Mouse (Mus musculus): Measurements from ENCODE around the gene Tesk1. TPM values are rescaled to one million over a fixed set of nuclear protein-coding genes. Genes with fewer than 3 reads are reported as not detected.

Tesk1 gene
- polyA plus RNA-seq, 1 experiment from 2014 or later: 8.0 TPM

DNA sequence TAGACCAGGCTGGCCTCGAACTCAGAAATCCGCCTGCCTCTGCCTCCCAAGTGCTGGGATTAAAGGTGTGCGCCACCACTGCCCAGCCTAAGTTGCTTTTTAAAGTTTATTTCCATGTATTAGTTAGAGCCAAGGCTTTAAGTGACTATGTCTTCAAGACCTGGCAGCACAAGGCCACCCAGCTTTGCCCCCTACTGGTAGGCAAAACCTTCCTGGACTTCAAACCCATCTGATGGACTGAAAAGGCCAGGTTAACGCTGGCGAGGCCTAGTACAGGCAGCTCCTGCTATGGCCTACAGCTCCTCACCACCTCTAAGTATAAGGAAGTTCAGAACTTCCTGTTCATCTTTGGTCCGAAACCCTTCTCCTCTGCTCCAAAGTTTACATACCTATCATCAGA lies 34.9 kb downstream of the Tesk1 start:
- no peak for TF ChIP-seq EP300 (IDR thresholded peaks at IDR 0.05)
- TF ChIP-seq CTCF (IDR thresholded peaks at IDR 0.05): peak; percentile 37

DNA sequence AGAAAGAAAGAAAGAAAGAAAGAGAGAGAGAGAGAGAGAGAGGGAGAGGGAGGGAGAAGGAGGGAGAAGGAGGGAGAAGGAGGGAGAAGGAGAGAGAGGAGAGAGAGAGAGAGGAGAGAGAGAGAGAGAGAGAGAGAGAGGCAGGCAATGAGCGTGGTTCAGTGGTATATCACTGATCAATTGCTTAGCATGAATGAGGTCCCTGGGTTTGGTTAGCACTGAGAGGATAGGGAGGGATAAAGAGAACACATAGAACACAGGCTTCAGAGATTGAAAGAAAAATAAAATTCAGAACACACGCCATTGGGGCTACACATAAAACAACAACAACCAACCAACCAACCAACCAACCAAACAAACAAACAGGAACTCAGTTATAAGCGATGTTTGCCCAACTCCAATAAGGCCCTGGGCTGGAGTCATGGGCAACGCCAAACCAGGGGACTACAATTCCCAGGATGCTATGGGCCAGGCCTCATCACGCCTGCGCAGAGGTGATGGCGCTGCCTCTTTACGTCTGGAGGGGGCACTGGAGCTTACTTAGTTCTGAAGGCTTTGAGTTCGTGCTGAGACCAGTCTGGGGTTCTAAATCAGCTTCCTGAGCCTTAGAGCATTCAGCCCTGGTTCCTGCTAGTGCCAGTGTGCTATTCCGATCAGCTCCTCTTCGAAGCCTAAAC lies 36.3 kb downstream of the Tesk1 start:
- peak; percentile 97 for DNase-seq (ENCODE audit: low spot score)
- peak overlapping the region; percentile 24; the same call in 1 of the 2 replicates for H3K4me3 ChIP-seq (ENCODE audit: low read depth, low read length)
- H3K4me2 ChIP-seq (replicated peaks; ENCODE audit: low read depth, low read length): peak overlapping the region; percentile 52
- no peaks in the 10 kb centered on the region for H3K36me3 ChIP-seq (ENCODE audit: insufficient read depth, low read length)
- H3K27ac ChIP-seq (ENCODE audit: low read length): peak overlapping the region; percentile 62
- 12% methylated on average over 11 of the region's 11 CpGs for WGBS
- H3K9ac ChIP-seq (replicated peaks; ENCODE audit: low read depth): no peak overlapping the region
- peak; percentile 98 for ATAC-seq
- TF ChIP-seq CTCF (IDR thresholded peaks at IDR 0.05) (peak; percentile 78), EP300 (IDR thresholded peaks at IDR 0.05) (no peak)
- no peaks in the 10 kb centered on the region for H3K27me3 ChIP-seq (replicated peaks; ENCODE audit: insufficient read depth, low read length)
- peaks cover 3% of the 10 kb centered on the region; the same call in 1 of the 2 replicates for H3K4me1 ChIP-seq (ENCODE audit: insufficient read depth, low read depth, low read length)
- no peaks in the 10 kb centered on the region for H3K9me3 ChIP-seq (ENCODE audit: low read length)

More for the DNA sequence above, 34.9 kb downstream of the Tesk1 start:
- ATAC-seq (no peak), DNase-seq (ENCODE audit: low spot score) (no peak)
- H3K9me3 ChIP-seq (ENCODE audit: low read length): no peaks in the 10 kb centered on the region
- H3K4me1 ChIP-seq (ENCODE audit: insufficient read depth, low read depth, low read length): peaks cover 3% of the 10 kb centered on the region; the same call in 1 of the 2 replicates
- 84% methylated on average over 6 of the region's 6 CpGs for WGBS
- no peak overlapping the region for H3K27ac ChIP-seq (ENCODE audit: low read length)
- no peak overlapping the region for H3K4me2 ChIP-seq (replicated peaks; ENCODE audit: low read depth, low read length)
- H3K36me3 ChIP-seq (ENCODE audit: insufficient read depth, low read length): no peaks in the 10 kb centered on the region
- H3K9ac ChIP-seq (replicated peaks; ENCODE audit: low read depth): no peak overlapping the region
- H3K4me3 ChIP-seq (ENCODE audit: low read depth, low read length): no peak overlapping the region
- H3K27me3 ChIP-seq (replicated peaks; ENCODE audit: insufficient read depth, low read length): no peaks in the 10 kb centered on the region

DNA sequence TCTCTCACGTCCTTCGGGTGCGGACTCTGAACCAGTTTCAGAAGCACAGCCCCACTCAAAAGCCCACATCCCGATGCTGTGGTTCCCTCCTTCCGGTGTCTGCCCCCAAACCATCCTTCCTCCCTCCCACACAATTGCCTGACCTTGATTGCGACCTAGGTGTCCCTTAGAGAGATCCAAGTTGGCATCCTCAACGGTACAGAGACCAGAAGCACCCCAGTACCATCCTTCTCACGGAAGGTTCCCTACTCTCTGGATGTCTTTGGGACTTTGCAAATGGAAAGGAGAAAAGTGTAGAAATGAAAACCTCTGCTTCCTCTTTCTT lies 36.8 kb downstream of the Tesk1 start:
- Histone ChIP-seq H3K9ac (replicated peaks; ENCODE audit: low read depth) (no peak overlapping the region), H3K4me3 (ENCODE audit: low read depth, low read length) (peak overlapping the region; percentile 24; the same call in 1 of the 2 replicates), H3K4me2 (replicated peaks; ENCODE audit: low read depth, low read length) (peak overlapping the region; percentile 52), H3K4me1 (ENCODE audit: insufficient read depth, low read depth, low read length) (peaks cover 3% of the 10 kb centered on the region; the same call in 1 of the 2 replicates), H3K36me3 (ENCODE audit: insufficient read depth, low read length) (no peaks in the 10 kb centered on the region), H3K9me3 (ENCODE audit: low read length) (no peaks in the 10 kb centered on the region), H3K27ac (ENCODE audit: low read length) (peak overlapping the region; percentile 62), H3K27me3 (replicated peaks; ENCODE audit: insufficient read depth, low read length) (no peaks in the 10 kb centered on the region)
- TF ChIP-seq CTCF (IDR thresholded peaks at IDR 0.05): no peak
- no peak for TF ChIP-seq EP300 (IDR thresholded peaks at IDR 0.05)
- ATAC-seq: peak; percentile 3; the same call in 1 of the 2 replicates
- DNase-seq (ENCODE audit: low spot score): no peak
- 44% methylated on average over 8 of the region's 8 CpGs for WGBS

DNA sequence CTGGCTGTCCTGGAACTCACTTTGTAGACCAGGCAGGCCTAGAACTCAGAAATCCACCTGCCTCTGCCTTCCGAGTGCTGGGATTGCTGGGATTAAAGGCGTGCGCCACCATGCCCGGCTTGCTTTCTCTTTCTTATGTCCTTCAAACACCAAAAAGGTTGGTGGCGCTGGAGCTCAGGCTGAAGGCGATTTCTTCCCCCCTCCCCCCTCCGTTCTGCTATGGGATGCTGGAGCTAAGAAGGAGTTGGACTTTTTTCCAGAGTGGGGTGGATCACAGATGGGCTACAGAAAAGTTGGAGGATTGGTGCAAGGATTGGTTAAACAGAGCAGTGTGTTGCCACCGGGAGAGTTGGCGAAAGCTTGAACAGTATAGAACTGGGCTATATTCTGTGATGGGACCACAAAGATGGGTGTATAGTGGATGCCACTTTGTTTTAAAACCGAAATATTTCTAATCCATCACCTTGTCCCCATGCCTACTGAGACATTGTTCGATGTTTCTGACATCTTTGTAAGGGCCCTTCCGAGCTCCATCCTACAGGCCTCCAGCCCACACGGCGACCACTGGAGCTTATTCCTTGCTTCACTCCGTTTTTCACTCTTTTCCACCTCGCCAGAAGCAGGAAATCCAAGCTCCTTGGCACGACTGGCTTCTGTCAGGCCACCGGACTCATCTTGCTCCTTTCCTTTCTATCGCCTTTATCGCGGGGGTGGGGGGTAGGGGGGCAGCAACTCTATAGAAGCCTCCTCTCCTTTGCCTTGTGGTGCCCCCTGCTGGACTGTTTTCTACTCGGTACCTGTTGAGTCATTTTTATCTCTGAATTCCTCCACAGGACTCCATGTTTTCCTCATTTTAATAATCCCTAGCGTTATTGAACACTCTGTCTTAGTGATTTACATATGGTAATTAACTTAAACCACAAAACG lies 37.4 kb downstream of the Tesk1 start:
- Histone ChIP-seq H3K4me3 (ENCODE audit: low read depth, low read length) (no peak overlapping the region), H3K4me2 (replicated peaks; ENCODE audit: low read depth, low read length) (peak overlapping the region; percentile 27; the same call in 1 of the 2 replicates), H3K36me3 (ENCODE audit: insufficient read depth, low read length) (no peaks in the 10 kb centered on the region), H3K9ac (replicated peaks; ENCODE audit: low read depth) (no peak overlapping the region), H3K4me1 (ENCODE audit: insufficient read depth, low read depth, low read length) (peaks cover 3% of the 10 kb centered on the region; the same call in 1 of the 2 replicates), H3K27me3 (replicated peaks; ENCODE audit: insufficient read depth, low read length) (no peaks in the 10 kb centered on the region), H3K27ac (ENCODE audit: low read length) (no peak overlapping the region), H3K9me3 (ENCODE audit: low read length) (no peaks in the 10 kb centered on the region)
- ATAC-seq (peak; percentile 40), DNase-seq (ENCODE audit: low spot score) (peak; percentile 76)
- 46% methylated on average over 24 of the region's 24 CpGs for WGBS
- peak; percentile 75 for TF ChIP-seq CTCF (IDR thresholded peaks at IDR 0.05)
- no peak for TF ChIP-seq EP300 (IDR thresholded peaks at IDR 0.05)

DNA sequence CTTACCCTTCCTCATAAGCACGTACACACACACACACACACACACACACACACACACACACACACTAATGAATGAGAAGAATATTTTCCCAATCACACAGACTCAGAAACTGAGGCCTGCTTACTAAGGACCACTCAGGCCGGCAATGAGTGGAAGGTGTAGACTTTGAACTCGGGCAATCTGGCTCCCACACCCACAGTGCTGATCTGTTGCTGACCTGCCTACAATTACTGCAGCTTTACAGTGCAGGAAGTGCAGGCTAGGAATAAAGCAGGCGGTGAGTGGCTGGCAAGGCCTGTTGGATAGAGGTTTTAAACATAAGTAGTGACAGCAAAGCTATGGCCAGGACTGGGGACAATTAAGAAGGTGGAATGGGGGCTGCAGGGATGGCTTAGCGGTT lies 39.2 kb downstream of the Tesk1 start:
- TF ChIP-seq EP300 (IDR thresholded peaks at IDR 0.05) (no peak), CTCF (IDR thresholded peaks at IDR 0.05) (no peak)
- no peak overlapping the region for H3K4me2 ChIP-seq (replicated peaks; ENCODE audit: low read depth, low read length)
- 81% methylated on average over 5 of the region's 5 CpGs for WGBS
- DNase-seq (ENCODE audit: low spot score) (no peak), ATAC-seq (no peak)
- no peak overlapping the region for H3K9ac ChIP-seq (replicated peaks; ENCODE audit: low read depth)
- H3K9me3 ChIP-seq (ENCODE audit: low read length): no peaks in the 10 kb centered on the region
- H3K27me3 ChIP-seq (replicated peaks; ENCODE audit: insufficient read depth, low read length): no peaks in the 10 kb centered on the region
- peaks cover 3% of the 10 kb centered on the region; the same call in 1 of the 2 replicates for H3K4me1 ChIP-seq (ENCODE audit: insufficient read depth, low read depth, low read length)
- H3K36me3 ChIP-seq (ENCODE audit: insufficient read depth, low read length): no peaks in the 10 kb centered on the region
- no peak overlapping the region for H3K4me3 ChIP-seq (ENCODE audit: low read depth, low read length)
- H3K27ac ChIP-seq (ENCODE audit: low read length): no peak overlapping the region

DNA sequence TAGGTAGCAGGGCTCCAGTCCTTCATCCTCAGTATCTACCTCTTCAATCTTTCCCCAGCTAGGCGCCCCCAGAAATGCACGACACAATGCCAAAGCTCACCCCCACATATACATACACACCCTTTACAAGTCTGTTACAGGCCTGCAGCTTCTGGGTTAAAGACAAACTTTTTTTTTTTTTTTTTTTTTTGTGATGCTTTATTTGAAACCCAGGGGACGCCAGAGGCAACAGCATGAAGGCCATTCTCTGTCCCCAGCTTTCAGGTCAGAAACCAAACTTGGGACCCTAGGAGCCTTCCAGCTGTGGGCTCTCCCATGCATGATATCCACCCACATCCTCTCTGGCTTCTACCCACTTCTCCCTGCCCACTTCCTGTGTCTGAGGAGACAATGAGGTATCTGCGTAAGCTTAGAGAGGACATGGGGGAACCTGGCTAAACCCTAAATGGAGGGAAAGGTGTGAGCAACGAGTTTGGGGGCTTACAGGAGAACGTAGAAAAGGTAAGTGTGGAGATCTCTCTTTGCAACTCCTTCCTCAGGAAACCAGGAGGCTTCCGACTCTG lies 40.2 kb downstream of the Tesk1 start:
- H3K9ac ChIP-seq (replicated peaks; ENCODE audit: low read depth): no peak overlapping the region
- peaks cover 3% of the 10 kb centered on the region; the same call in 1 of the 2 replicates for H3K4me1 ChIP-seq (ENCODE audit: insufficient read depth, low read depth, low read length)
- no peak overlapping the region for H3K4me2 ChIP-seq (replicated peaks; ENCODE audit: low read depth, low read length)
- WGBS: 52% methylated on average over 7 of the region's 7 CpGs
- no peak for ATAC-seq
- H3K27me3 ChIP-seq (replicated peaks; ENCODE audit: insufficient read depth, low read length): no peaks in the 10 kb centered on the region
- no peaks in the 10 kb centered on the region for H3K9me3 ChIP-seq (ENCODE audit: low read length)
- DNase-seq (ENCODE audit: low spot score): no peak
- TF ChIP-seq CTCF (IDR thresholded peaks at IDR 0.05) (no peak), EP300 (IDR thresholded peaks at IDR 0.05) (no peak)
- no peak overlapping the region for H3K27ac ChIP-seq (ENCODE audit: low read length)
- H3K36me3 ChIP-seq (ENCODE audit: insufficient read depth, low read length): no peaks in the 10 kb centered on the region
- no peak overlapping the region for H3K4me3 ChIP-seq (ENCODE audit: low read depth, low read length)

All from lung, postnatal 0 days (tissue).